Mouse (Mus musculus) lung, postnatal 25 days (tissue): ENCODE data around the gene Fktn.
A peak's percentile ranks its signal among the peaks of the same experiment; 100 is the strongest.
"Not testable (repeated sequence)": the region's sequence is repeated elsewhere in the genome, so short reads cannot be mapped to it uniquely, and the experiment has no call there.

Experiments
- DNase-seq: peaks from one replicate; pipeline ENCODE4 v3.0.0; 2022; ENCODE audit warnings: low spot score

The Fktn gene

GRCm38 (mm10) chr4:53713704-53714050, at the start of gene Fktn:
Gene Fktn (plus strand): TSS chr4:53713998.
- DNase-seq = no peak

GRCm38 (mm10) chr4:53682092-53682491, 31.7 kb upstream of the Fktn start:
- DNase-seq = no peak

GRCm38 (mm10) chr4:53688965-53689364, 24.8 kb upstream of the Fktn start:
- no peak for DNase-seq

- no peak for DNase-seq
These were observed 22.4 kb upstream of the Fktn start for GRCm38 (mm10) chr4:53691418-53691817.

- DNase-seq = not testable (repeated sequence)
These were observed 4.6 kb upstream of the Fktn start for GRCm38 (mm10) chr4:53709166-53709565.

GRCm38 (mm10) chr4:53710021-53710420, 3.8 kb upstream of the Fktn start:
- no peak for DNase-seq

GRCm38 (mm10) chr4:53710555-53711328, 3.1 kb upstream of the Fktn start:
- DNase-seq = no peak

DNA sequence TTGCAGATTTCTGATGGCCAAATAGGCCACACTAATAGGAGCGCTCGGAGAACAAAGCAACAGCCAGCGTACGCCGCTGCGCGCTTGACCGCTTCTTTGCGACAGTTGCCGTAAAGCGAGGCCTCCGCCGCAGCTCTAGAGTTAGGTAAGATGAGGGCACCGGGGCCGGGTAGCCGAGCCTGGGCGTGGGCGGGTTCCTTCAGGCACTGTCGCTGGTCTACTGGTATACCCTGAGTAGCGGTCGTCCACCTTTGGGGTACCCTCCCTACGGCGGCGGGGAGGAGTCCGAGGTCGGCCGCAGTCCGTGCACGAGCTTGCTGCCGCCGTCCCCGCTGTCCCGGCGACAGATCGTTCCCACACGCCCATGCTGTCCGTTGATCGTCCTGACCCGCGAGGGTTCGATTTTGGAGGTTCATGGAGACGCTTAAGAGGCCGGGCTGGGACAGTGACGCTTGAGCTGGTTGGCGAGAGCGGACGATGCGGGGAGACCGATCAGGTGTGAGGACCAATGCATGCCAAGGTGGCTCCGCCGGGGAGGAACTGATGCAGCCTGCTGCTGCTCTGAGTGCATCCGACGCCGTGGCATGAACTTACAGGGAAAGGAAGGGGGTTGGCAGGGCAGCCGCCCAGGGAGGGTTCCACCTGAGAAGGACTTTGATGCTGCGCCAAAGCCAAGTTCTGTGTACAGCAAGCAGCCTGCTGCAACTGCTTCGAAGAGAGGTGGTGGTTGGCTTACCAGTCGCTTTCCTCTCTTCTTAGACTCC, 435 bp downstream of the Fktn start:
- DNase-seq = peak; percentile 91

GRCm38 (mm10) chr4:53715977-53716376, 2.2 kb downstream of the Fktn start:
- DNase-seq = no peak

DNA sequence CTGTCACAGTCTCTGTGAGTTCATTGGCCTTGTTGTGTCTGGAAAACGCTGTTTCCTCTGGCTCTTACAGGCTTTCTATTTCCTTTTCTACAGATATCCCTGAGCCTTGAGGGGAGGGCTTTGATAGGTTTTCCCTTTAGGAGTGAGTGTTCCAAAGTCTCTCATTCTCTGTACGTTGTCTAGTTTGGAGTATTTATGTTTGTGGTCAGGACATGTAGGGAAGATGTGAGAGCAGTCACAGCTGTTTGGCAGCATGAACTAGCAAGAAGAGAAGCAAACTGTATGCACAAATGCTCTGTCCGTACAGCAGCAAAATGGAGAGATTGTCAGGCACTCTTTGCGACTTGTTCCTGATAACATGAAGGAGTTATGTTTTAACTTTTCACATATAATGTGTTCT, 3.7 kb downstream of the Fktn start:
- DNase-seq = no peak

DNA sequence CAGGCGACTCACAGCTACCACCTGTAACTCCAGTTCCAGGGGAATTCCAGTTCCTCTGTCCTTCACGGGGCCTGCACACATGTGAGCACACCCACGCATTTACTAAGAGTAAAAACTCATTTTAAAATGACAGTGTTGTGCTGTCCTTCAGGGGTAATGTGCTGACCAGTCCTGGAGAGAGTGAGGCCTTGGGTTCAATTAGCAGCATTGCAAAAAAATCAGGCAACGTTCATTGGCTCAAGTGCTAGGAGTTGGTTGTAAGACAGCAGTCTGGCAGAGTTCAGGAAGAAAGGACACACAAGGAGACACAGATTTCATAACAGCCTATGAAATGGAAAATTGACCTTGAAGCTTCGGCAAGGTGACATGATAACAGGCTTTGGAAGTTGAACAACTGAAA, 4.5 kb downstream of the Fktn start:
- no peak for DNase-seq

GRCm38 (mm10) chr4:53722506-53722905, 8.7 kb downstream of the Fktn start:
- DNase-seq = no peak

- not testable (repeated sequence) for DNase-seq
These were observed 12.3 kb downstream of the Fktn start for GRCm38 (mm10) chr4:53726100-53726499.

- DNase-seq = peak; percentile 62
These were observed 14.3 kb downstream of the Fktn start for GRCm38 (mm10) chr4:53728121-53728520.

GRCm38 (mm10) chr4:53738956-53739616, 25.3 kb downstream of the Fktn start:
- DNase-seq = peak; percentile 56

GRCm38 (mm10) chr4:53749831-53750230, 36.0 kb downstream of the Fktn start:
- no peak for DNase-seq

DNA sequence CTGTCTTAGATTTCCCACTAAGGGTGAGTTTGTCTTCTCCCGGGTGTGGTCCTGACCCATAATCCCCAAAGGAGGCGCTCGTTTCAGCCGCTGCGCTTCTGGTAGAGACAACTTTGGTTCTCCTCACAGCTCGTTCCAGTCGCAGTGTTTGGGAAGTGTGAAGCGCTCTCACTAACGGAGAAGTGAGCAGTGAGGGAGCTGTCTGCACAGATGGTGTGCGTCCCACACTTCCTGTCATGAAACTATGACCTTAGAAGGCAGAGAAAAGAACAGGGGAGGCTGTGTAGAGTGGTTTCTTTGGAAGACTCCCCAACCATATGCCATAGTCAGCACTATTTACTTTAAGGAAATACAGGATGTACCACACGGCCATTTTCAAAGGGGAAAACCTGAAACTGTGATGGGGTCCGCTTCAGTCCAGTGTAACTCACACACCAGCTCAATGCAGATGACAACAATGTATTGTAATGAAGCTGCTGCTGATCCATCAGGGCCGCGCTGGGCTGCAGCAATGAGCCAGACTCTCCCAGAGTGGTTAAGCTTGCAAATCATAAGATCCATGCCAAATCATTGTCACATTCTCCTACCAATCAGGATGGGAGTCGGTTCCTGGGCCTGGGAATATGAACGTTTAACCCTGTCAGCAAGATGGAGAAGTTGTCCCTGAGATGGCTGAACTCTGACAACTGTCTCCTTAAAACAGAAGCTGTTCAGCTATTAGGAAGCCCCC, 36.8 kb downstream of the Fktn start:
- DNase-seq = no peak

DNA sequence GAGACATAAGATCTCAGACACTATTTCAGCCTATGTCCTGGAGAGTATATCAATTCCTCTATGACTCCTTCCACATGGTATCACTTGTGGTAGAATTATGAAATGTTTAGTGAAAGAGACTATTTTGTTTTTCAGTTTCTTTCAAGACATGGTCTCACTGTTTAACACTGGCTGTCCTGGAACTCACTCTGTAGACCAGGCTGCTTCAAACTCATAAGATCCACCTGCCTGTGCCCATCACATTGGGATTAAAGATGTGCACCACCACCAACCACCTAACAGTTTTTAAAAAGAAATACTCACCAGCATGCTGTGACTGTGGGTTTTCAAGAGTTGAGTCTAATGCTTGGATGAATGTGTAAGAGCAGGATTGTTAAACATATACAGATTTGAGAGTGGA, 43.2 kb downstream of the Fktn start:
- no peak for DNase-seq

DNA sequence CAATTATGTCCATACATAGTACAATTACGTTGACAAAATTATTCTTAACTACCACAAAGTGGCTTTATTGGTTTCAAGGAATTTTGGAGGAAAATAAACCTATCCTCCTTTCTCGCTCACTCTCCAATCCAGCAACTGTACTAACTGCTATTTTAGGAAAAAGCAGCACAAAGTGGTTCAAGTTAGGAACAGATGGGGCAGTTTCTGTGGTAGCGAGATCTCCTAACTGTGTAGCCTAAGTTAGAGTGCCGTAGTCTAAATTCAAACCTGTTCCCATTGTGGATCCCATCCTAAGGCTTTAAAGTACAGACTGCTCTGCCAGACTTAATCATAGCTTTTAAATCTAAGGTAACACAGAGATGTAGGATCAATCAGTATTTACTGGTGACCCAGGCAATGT, 45.0 kb downstream of the Fktn start:
- no peak for DNase-seq

DNA sequence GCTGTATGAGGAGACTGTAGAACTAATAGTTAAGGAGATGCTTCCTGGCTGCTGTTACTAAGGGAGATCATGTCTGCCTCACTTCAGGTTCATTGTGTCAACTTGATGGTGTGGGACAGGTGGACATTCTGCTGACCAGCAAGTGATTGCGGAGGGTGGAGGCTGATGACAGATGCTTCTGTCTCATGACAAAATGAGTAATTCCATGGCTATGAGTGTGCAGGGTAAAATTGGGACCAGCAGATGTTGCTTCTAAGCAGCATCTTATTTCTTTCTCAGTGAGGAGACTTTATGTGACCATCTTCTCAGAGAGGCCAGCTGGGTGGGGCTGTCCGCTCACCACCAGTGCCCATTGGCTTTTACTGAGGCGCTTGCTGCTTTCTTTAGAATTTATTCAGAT, 45.9 kb downstream of the Fktn start:
- DNase-seq = no peak

DNA sequence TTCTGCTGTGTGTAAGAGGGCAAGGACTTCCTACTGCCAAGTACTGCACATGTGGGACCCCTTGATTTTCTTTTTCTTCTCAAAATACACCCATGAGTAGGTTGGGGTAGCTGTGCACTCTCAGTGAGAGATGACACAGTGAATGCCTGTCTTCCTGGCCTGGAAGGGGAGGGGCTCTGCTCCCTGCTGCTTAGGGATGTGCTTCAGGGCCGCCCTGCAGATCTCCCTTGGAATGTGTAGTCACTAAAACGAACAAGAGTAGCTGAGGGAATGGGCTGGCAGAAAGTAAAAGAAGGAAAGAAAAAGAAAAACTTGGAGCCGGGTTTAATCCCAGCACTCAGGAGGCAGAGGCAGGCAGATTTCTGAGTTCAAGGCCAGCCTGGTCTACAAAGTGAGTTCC, 48.7 kb downstream of the Fktn start:
- DNase-seq = no peak

GRCm38 (mm10) chr4:53770958-53771735, 57.3 kb downstream of the Fktn start:
- DNase-seq = no peak
